Mouse (Mus musculus) liver, embryonic 14.5 days (tissue): ENCODE data around the gene Dlgap1. TPM values are rescaled to one million over a fixed set of nuclear protein-coding genes. Genes with fewer than 3 reads are reported as not detected.
A peak's percentile ranks its signal among the peaks of the same experiment; 100 is the strongest.

ENCODE experiments used
- ATAC-seq: fragments of 200-750 bp; cut with Nextera tagmentation; 2 replicates; pipeline ENCODE4 v1.8.0; 2017; ENCODE audit warnings: moderate number of reproducible peaks, mild to moderate bottlenecking, moderate library complexity; ENCODE audit not compliant: insufficient read depth
- DNase-seq, 3 experiments: peaks; one replicate each; pipeline ENCODE4 v3.0.0-alpha.2; 2012 to 2013; ENCODE audit warnings: low read depth in 3 of 3, low spot score in 3 of 3
- H3K27ac ChIP-seq: fragments of 300-500 bp; sonication (generic); 2 replicates; pipeline ENCODE4 v1.5.1; 2014; ENCODE audit warnings: moderate library complexity, mild to moderate bottlenecking, control low read depth, inconsistent platforms
- H3K27me3 ChIP-seq: fragments of 300-500 bp; sonication (generic); 2 replicates; pipeline ENCODE4 v1.6.1; 2014; ENCODE audit warnings: mild to moderate bottlenecking, low read length, moderate library complexity; ENCODE audit not compliant: control insufficient read depth, insufficient read depth
- H3K36me3 ChIP-seq: fragments of 300-500 bp; sonication (generic); replicated peaks from 2 replicates; pipeline ENCODE4 v1.6.1; 2014; ENCODE audit warnings: low read depth; ENCODE audit not compliant: control insufficient read depth, insufficient read depth
- H3K4me1 ChIP-seq, 2 experiments: fragments of 200-500 bp in 1 of 2; fragments of 300-500 bp in 1 of 2; sonication (generic) in 1 of 2; replicated peaks; 2 replicates each; pipeline ENCODE4 v1.6.1; 2012 to 2014; ENCODE audit warnings: antibody characterized with exemption in 1 of 2, inconsistent platforms in 1 of 2, low read length in 1 of 2; ENCODE audit not compliant: control insufficient read depth in 2 of 2, insufficient read depth in 2 of 2
- H3K4me2 ChIP-seq: fragments of 300-500 bp; sonication (generic); 2 replicates; pipeline ENCODE4 v1.6.1; 2014; ENCODE audit warnings: low read depth, mild to moderate bottlenecking, control low read depth, moderate library complexity
- H3K4me3 ChIP-seq, 2 experiments: fragments of 200-500 bp in 1 of 2; fragments of 300-500 bp in 1 of 2; sonication (generic) in 1 of 2; 2 replicates each; pipeline ENCODE4 v1.5.1; 2012 to 2014; ENCODE audit warnings: low read depth in 2 of 2, low read length in 2 of 2, mild to moderate bottlenecking in 2 of 2, control low read depth in 1 of 2, inconsistent platforms in 1 of 2, moderate library complexity in 1 of 2; ENCODE audit not compliant: insufficient read depth in 1 of 2
- H3K9ac ChIP-seq: fragments of 300-500 bp; sonication (generic); replicated peaks from 2 replicates; pipeline ENCODE4 v1.6.1; 2014; ENCODE audit warnings: mild to moderate bottlenecking, control low read depth, moderate library complexity
- H3K9me3 ChIP-seq: fragments of 300-500 bp; sonication (generic); 2 replicates; pipeline ENCODE4 v1.6.1; 2016; ENCODE audit warnings: low read length, mixed read lengths; ENCODE audit not compliant: control insufficient read depth
- CTCF ChIP-seq: IDR thresholded peaks from 2 replicates; pipeline ENCODE4 v1.5.1; 2016; ENCODE audit warnings: antibody characterized with exemption, low read depth, control low read depth
- EP300 ChIP-seq: IDR thresholded peaks from 2 replicates; pipeline ENCODE4 v1.6.1; 2016; ENCODE audit warnings: antibody characterized with exemption, low read depth
- WGBS: fragments of 180-500 bp; shearing (Covaris S2); extraction: QIAGEN DNeasy Blood & Tissue Kit; methylation state at CpG from one replicate; pipeline ENCODE4 v1.1.7; 2014; ENCODE audit not compliant: insufficient replicate concordance; 5-methylcytosine and 5-hydroxymethylcytosine counted together
- polyA plus RNA-seq, 2 experiments: library from polyadenylated mRNA; depleted of rRNA in 1 of 2; stranded (reverse) in 1 of 2; unstranded in 1 of 2; fragments of >200 nt; fragmentation: Nextera tagmentation in 1 of 2; extraction: Ambion mirVana in 1 of 2; gene quantifications; 2 replicates each; pipeline versions ENCODE4 v1.2.1 to v1.2.3; 2012 to 2014

The Dlgap1 gene
- polyA plus RNA-seq, 2 experiments: 0.01 TPM; not detected in 1

GRCm38 (mm10) chr17:70486831-70487230, 518.0 kb downstream of the Dlgap1 start:
- Histone ChIP-seq H3K36me3 (no peaks in the 10 kb centered on the region), H3K9me3 (no peaks in the 10 kb centered on the region), H3K27ac (no peak overlapping the region), H3K27me3 (no peaks in the 10 kb centered on the region), H3K4me1 (no peaks in the 10 kb centered on the region), H3K4me2 (no peak overlapping the region), H3K9ac (no peak overlapping the region), H3K4me3 (no peak overlapping the region)
- DNase-seq (no peak), ATAC-seq (no peak)
- TF ChIP-seq CTCF: no peak
- TF ChIP-seq EP300: no peak
- WGBS: 65% methylated on average over 10 of the region's 10 CpGs

- ATAC-seq (peak; percentile 39; the same call in 1 of the 2 replicates), DNase-seq (no peak)
- TF ChIP-seq CTCF: no peak
- no peak for TF ChIP-seq EP300
- Histone ChIP-seq H3K4me1 (no peaks in the 10 kb centered on the region), H3K27ac (no peak overlapping the region), H3K4me3 (no peak overlapping the region), H3K9ac (no peak overlapping the region), H3K9me3 (no peaks in the 10 kb centered on the region), H3K36me3 (no peaks in the 10 kb centered on the region), H3K4me2 (no peak overlapping the region), H3K27me3 (no peaks in the 10 kb centered on the region)
- WGBS: 11% methylated on average over 7 of the region's 7 CpGs
Measured at GRCm38 (mm10) chr17:70488784-70489265, 520.0 kb downstream of the Dlgap1 start.

- 50% methylated on average over 4 of the region's 4 CpGs for WGBS
- Histone ChIP-seq H3K9me3 (no peaks in the 10 kb centered on the region), H3K4me2 (no peak overlapping the region), H3K27me3 (no peaks in the 10 kb centered on the region), H3K27ac (no peak overlapping the region), H3K4me1 (no peaks in the 10 kb centered on the region), H3K4me3 (no peak overlapping the region), H3K9ac (no peak overlapping the region), H3K36me3 (no peaks in the 10 kb centered on the region)
- no peak for TF ChIP-seq EP300
- TF ChIP-seq CTCF: no peak
- DNase-seq (no peak), ATAC-seq (no peak)
Measured at GRCm38 (mm10) chr17:70491575-70491974, 522.7 kb downstream of the Dlgap1 start.

- no peaks in the 10 kb centered on the region for H3K4me1 ChIP-seq
- no peak for ATAC-seq
- no peak overlapping the region for H3K27ac ChIP-seq
- no peak overlapping the region for H3K4me3 ChIP-seq
- DNase-seq: no peak
- H3K9ac ChIP-seq: no peak overlapping the region
- H3K4me2 ChIP-seq: no peak overlapping the region
- 70% methylated on average over 4 of the region's 4 CpGs for WGBS
- H3K36me3 ChIP-seq: no peaks in the 10 kb centered on the region
- H3K9me3 ChIP-seq: no peaks in the 10 kb centered on the region
- TF ChIP-seq CTCF (no peak), EP300 (no peak)
- H3K27me3 ChIP-seq: no peaks in the 10 kb centered on the region
Measured at GRCm38 (mm10) chr17:70494338-70494737, 525.5 kb downstream of the Dlgap1 start.

GRCm38 (mm10) chr17:70498256-70498655, 529.4 kb downstream of the Dlgap1 start:
- Histone ChIP-seq H3K9me3 (no peaks in the 10 kb centered on the region), H3K9ac (no peak overlapping the region), H3K27me3 (no peaks in the 10 kb centered on the region), H3K27ac (no peak overlapping the region), H3K4me1 (no peaks in the 10 kb centered on the region), H3K4me2 (no peak overlapping the region), H3K4me3 (no peak overlapping the region), H3K36me3 (no peaks in the 10 kb centered on the region)
- 61% methylated on average over 6 of the region's 6 CpGs for WGBS
- TF ChIP-seq EP300 (no peak), CTCF (no peak)
- DNase-seq: no peak
- ATAC-seq: no peak
